Mouse (Mus musculus): Measurements from ENCODE around the gene Il17rd.

GRCm38 (mm10) chr14:27114362-27115274 lies 75.9 kb downstream of the Il17rd start, which contains the start of gene Arhgef3:
- no peak for TF ChIP-seq CTCF (IDR thresholded peaks at IDR 0.05 in 2 of 3, conservative IDR thresholded peaks at IDR 0.05 in 1 of 3; ENCODE audit: control insufficient read depth in 1 of 3, insufficient read depth in 1 of 3, low read depth in 2 of 3, low read length in 3 of 3, poor library complexity in 1 of 3, severe bottlenecking in 1 of 3)
- no peak for TF ChIP-seq HCFC1 (IDR thresholded peaks at IDR 0.05; ENCODE audit: low read depth, low read length)
- TF ChIP-seq ZNF384 (IDR thresholded peaks at IDR 0.05; ENCODE audit: low read depth, low read length), result no peak
- no peak for TF ChIP-seq MYC (IDR thresholded peaks at IDR 0.05; ENCODE audit: low read depth, low read length)
